Mouse (Mus musculus) lung, adult 2 months (tissue): ENCODE data around the gene Vwa8. TPM values are rescaled to one million over a fixed set of nuclear protein-coding genes. Genes with fewer than 3 reads are reported as not detected.

Experiments
- DNase-seq: peaks from one replicate; pipeline ENCODE4 v3.0.0; 2022
- H3K4me1 ChIP-seq: fragments of 200-500 bp; 2 replicates; pipeline ENCODE4 v1.6.1; 2011; ENCODE audit warnings: low read length; ENCODE audit not compliant: control insufficient read depth, insufficient read depth
- H3K4me3 ChIP-seq: fragments of 200-500 bp; replicated peaks from 2 replicates; pipeline ENCODE3; 2011; ENCODE audit warnings: low read depth, mild to moderate bottlenecking, control low read depth, low read length; ENCODE audit errors: extremely low read depth
- CTCF ChIP-seq: fragments of 200-500 bp; IDR thresholded peaks from 2 replicates; pipeline ENCODE4 v1.5.1; 2011; ENCODE audit warnings: mild to moderate bottlenecking, low read length, control low read depth; ENCODE audit not compliant: insufficient read depth
- POLR2A ChIP-seq: fragments of 200-500 bp; IDR thresholded peaks from 2 replicates; pipeline ENCODE4 v1.6.1; 2011; ENCODE audit warnings: low read depth, mild to moderate bottlenecking, control low read depth, low read length, borderline replicate concordance; ENCODE audit errors: extremely low read depth
- WGBS: fragments of 180-500 bp; shearing (Covaris S2); methylation state at CpG from one replicate; pipeline ENCODE4 v1.1.7; 2018; 5-methylcytosine and 5-hydroxymethylcytosine counted together
- polyA plus RNA-seq: library from polyadenylated mRNA; depleted of rRNA; stranded (reverse); fragments of >200 nt; gene quantifications from 2 replicates; pipeline ENCODE4 v1.2.3, GENCODE M21; 2012

Vwa8 gene
- polyA plus RNA-seq, 1 experiment = 16.3 TPM

DNA sequence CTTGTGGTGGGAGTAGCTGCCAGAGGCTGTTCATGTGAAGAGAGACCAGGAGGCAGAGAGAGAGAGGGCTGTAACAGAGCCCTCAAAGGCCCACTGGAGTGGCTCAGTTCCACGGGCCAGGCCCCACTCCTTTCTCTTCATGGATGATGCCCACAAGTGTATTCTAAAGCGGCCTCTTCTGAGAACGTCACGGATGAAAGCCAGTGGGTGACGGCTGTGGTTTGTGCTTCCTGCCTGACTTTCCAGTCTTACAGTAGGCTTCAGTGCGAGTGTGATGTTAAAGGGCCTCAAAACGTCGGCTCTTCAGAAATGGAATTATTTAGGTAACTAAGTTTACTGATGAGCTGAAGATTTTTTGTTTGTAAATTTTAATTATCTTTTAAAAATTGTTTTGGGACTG lies 65.3 kb downstream of the Vwa8 start:
- no peaks in the 10 kb centered on the region for H3K4me1 ChIP-seq
- TF ChIP-seq POLR2A = no peak
- TF ChIP-seq CTCF = no peak
- 78% methylated on average over 8 of the region's 8 CpGs for WGBS
- DNase-seq = no peak
- H3K4me3 ChIP-seq = no peak overlapping the region

DNA sequence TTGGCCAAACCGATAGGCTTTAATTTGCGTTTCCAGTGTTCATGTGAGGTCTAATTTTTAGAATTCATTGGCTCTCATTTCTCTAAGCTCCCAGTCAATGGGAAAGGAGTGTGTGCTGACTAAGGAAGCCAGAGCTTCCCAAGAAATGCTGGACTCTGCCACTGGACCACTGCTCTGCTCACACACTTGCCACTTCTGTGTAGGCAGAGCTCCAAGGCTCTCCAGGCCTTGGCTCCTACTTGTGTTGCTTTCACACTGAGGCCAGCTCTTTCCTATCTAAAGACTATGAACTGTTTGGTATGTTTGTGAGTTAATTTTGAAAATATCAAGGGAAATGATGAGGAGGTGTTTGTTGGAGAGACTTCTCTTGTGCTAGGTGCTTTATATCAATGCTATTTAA lies 67.8 kb downstream of the Vwa8 start:
- Histone ChIP-seq H3K4me3 (no peak overlapping the region), H3K4me1 (no peaks in the 10 kb centered on the region)
- 84% methylated on average over 2 of the region's 2 CpGs for WGBS
- no peak for DNase-seq
- TF ChIP-seq POLR2A (no peak), CTCF (no peak)

DNA sequence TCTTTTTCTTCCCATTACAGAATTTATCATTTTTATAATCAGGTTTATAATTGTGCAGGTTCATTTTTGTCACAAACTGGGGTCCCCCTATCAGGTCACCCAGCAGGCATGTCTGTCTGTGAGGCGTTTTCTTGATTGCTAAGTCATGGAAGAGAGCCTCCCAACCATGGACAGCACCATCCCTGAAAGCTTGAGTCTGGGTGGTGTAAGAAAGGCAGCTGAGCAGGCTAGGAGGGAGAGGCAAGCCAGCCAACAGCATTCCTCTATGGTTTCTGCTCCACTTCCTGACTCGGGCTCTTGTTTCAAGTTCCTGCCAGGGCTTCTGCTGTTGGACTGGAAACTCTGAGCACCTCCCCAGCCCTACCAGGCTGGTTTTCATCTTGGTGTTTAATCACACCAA lies 72.4 kb downstream of the Vwa8 start:
- 43% methylated on average over 2 of the region's 2 CpGs for WGBS
- TF ChIP-seq POLR2A (no peak), CTCF (no peak)
- no peak overlapping the region for H3K4me3 ChIP-seq
- no peak for DNase-seq
- H3K4me1 ChIP-seq = no peaks in the 10 kb centered on the region

DNA sequence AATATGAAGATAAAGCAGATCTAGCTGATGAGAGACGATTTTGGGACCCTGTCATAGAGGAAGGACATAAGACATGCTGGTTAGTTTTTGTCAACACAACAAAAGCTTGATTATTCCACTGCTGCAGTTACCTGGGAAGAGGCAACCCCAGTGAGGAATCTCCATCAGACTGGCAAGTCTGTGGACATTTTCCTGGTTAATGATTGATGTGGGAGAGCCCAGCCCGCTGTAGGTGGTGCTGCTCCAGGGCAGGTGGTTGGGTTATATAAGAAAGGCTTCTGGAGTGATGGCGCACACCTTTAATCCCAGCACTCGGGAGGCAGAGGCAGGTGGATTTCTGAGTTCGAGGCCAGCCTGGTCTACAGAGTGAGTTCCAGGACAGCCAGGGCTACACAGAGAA lies 74.8 kb downstream of the Vwa8 start:
- 89% methylated on average over 5 of the region's 5 CpGs for WGBS
- Histone ChIP-seq H3K4me3 (no peak overlapping the region), H3K4me1 (no peaks in the 10 kb centered on the region)
- no peak for DNase-seq
- no peak for TF ChIP-seq POLR2A
- no peak for TF ChIP-seq CTCF

DNA sequence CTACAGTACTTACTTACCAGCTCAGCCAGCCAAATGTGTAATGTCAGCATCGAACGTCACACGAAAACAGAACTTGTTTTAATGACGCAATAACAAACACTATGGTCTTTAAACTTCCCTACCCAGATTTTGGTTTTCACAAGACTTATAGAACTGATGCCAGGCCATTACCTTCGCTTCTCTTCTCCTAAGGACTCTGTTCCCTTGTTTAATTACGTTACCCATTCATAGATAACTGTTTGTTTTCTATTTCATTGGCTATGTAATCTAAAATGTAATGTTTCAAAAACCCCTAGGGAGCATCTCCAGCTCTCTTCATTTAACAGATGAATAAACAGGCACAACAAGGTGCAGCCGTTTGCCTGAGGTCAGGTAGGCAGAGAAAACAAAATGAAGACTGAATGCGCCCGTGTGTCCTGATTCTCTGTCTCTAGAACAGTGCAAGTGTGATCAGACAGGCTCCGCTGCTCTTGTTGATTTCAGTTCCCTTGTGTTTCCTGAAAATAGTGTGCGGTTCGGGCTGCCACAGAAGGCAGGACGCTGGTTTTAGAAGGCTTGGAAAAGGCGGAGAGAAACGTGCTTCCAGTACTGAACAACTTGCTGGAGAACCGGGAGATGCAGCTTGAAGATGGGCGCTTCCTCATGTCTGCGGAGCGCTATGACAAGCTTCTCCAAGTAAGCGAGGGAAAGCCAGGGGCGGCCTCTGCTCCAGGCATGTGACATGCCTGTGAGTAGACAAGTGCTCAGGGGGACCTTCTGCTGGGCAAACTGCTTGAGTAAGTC lies 76.1 kb downstream of the Vwa8 start:
- WGBS = 88% methylated on average over 21 of the region's 21 CpGs
- DNase-seq = no peak
- H3K4me1 ChIP-seq = no peaks in the 10 kb centered on the region
- no peak overlapping the region for H3K4me3 ChIP-seq
- TF ChIP-seq POLR2A = no peak
- no peak for TF ChIP-seq CTCF

DNA sequence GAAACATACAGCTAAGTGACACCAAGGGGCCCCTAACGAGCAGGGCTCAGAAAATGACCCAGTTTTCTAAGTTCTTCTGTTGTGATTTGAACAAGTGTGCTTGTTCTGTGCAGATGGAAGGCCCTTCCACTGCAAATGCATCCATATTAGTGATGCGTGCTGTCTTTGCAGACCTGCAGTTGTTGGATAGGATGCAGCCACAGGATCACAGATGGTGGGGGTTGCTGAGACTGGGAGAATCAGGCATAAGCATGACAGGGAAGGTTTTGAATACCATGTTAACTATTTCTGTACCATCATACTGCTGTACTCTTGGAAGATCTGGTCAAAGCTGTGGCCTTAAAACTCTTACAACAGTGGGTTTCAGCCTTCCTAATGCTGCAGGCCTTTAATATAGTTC lies 83.2 kb downstream of the Vwa8 start:
- H3K4me3 ChIP-seq = no peak overlapping the region
- TF ChIP-seq POLR2A (no peak), CTCF (no peak)
- DNase-seq = no peak
- 83% methylated on average over 2 of the region's 2 CpGs for WGBS
- H3K4me1 ChIP-seq = no peaks in the 10 kb centered on the region

DNA sequence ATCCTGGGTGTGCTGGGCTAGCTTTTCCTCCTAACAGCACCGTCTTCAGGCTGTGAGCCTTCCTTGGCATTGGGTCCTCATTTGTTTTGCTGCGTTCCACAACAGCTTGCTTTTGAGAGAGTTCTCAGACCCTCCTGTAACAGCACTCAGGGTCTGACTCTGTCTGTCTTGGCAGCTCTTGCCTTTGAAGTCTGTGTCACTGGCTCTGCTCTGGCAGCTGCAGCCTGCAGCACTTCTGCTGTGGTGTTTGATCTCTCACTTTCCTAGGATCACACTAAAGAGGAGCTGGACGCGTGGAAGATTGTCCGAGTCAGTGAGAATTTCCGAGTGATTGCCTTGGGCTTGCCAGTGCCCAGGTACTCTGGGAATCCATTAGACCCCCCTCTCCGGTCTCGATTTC lies 84.5 kb downstream of the Vwa8 start:
- Histone ChIP-seq H3K4me1 (no peaks in the 10 kb centered on the region), H3K4me3 (no peak overlapping the region)
- no peak for DNase-seq
- TF ChIP-seq CTCF = no peak
- TF ChIP-seq POLR2A = no peak
- 82% methylated on average over 8 of the region's 8 CpGs for WGBS

DNA sequence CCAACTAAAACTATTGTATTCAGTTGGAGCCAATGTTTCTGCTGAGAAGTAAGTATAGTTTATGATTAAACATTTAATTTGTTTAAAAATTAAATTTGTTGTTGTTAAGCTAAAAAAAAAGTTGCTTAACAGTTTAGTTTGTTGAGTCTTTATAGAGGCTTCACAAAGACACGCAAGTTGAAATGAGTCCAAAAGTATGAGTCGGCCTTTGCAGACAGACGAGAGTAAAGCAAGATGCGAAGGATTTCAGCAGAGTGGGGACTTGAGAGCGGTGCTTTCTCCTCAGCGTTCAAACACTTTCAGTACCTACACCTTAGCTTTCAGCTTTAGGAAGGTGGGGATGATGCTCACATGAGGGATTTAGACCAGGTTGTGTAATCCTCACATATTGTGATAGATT lies 85.7 kb downstream of the Vwa8 start:
- 83% methylated on average over 6 of the region's 6 CpGs for WGBS
- no peak for DNase-seq
- Histone ChIP-seq H3K4me3 (no peak overlapping the region), H3K4me1 (no peaks in the 10 kb centered on the region)
- TF ChIP-seq CTCF = no peak
- TF ChIP-seq POLR2A = no peak

DNA sequence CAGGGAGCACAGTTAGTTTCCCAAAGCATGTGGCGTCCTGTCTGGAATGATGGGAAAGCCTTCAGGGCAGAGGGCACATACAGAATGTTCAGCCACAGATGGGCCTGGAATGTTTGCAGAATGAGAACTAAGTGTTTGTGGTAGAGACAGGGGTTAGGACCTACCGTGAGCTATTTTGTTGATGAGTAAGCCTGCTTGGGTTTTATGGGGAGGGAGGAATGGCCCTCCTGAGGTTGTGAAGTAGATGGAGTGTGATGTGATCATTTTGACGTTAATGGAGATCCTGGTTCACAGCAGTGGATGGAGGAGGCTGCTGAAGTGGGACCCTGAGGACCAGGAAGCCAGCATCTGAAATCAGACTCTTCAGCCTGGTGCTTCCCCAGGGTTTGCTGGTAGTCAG lies 86.9 kb downstream of the Vwa8 start:
- DNase-seq = no peak
- H3K4me1 ChIP-seq = no peaks in the 10 kb centered on the region
- TF ChIP-seq CTCF (no peak), POLR2A (no peak)
- H3K4me3 ChIP-seq = no peak overlapping the region
- WGBS = 69% methylated on average over 3 of the region's 3 CpGs

DNA sequence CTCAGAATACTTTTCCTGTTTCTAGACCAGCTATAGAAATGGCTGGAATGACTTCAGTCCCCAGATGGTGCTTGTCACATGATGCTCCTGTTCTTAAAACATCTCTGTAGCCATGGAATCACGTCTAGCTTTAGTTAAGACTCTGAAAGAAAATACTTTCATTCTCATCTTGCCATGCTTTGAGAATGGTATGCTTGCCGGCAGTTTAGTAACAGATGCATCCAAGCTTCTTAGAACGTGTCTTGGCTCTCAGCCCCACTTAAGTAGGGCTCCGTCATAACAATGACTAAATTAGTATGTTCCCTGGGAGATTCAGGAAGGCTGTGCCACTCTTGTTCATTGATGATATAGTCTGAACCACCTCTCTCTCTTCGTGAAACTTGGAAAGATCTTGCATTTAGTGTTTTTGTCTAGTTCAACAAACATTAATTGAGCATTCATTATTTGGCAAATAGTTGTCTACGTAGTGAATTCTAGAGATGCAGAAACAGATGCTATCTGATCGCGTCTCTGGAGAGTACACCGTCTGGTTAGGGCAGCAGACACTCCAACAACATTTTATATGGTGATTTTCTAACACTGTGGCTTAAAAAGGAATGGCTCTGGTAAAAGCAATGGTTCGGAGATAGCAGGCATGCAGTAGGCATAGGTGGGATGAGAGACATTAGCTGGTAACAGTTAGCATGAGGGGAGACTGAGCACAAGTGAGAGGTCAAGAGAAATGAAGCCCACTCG lies 93.1 kb downstream of the Vwa8 start:
- WGBS = 76% methylated on average over 11 of the region's 11 CpGs
- Histone ChIP-seq H3K4me1 (no peaks in the 10 kb centered on the region), H3K4me3 (no peak overlapping the region)
- no peak for TF ChIP-seq CTCF
- no peak for TF ChIP-seq POLR2A
- no peak for DNase-seq
